Mouse (Mus musculus): Measurements from ENCODE around the gene Trim3.

DNA sequence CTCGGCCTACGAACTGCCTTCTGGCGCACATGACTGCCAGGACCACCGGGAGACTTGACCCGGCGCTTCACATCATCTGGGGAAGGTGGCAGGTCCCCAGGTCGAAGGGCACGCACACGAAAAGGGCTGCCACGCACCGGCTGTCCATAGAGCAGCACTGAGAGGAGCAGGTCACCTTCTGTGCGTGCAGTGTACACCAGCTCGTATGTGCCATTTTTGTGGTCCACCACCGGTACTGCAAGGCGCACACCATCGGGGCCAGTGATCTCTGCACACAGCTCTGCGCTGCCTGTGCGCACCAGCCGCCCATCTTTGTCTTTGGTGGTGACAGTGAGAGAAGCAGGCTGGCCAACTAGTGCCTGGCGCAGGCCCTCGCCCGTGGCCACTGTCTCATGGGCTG, 15.6 kb downstream of the Trim3 start:
- no peak for TF ChIP-seq EP300 (optimal IDR thresholded peaks at IDR 0.05)
- TF ChIP-seq CTCF (IDR thresholded peaks at IDR 0.05; ENCODE audit: low read depth) = no peak

Measured in stomach, postnatal 0 days (tissue).